Mouse (Mus musculus) heart, adult 11 months (tissue): ENCODE results near the gene Abcf2.
"Not testable (repeated sequence)": the region's sequence is repeated elsewhere in the genome, so short reads cannot be mapped to it uniquely, and the experiment has no call there.

Experiments used
- DNase-seq: peaks from one replicate; pipeline ENCODE4 v3.0.0; 2022

Abcf2 gene

DNA sequence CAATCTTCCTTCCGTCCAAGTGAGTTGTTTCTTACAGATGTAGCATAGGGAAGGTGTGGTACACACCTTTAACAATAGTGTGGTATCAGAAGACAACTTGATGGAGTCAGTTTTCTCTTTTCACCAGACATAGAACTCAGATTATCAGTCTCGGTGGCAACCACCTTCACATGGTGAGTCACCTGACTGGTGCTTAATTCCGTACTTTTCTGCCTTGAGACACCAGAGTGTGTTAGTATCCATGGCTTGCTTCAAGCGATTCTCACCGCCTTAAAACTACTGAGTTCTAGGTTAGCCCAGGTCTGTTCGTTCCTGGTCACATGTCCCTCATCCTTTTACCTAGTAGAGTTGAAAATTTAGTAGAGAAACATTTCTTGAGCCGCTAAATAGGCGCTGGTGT is 8.8 kb upstream of the Abcf2 start:
- no peak for DNase-seq

DNA sequence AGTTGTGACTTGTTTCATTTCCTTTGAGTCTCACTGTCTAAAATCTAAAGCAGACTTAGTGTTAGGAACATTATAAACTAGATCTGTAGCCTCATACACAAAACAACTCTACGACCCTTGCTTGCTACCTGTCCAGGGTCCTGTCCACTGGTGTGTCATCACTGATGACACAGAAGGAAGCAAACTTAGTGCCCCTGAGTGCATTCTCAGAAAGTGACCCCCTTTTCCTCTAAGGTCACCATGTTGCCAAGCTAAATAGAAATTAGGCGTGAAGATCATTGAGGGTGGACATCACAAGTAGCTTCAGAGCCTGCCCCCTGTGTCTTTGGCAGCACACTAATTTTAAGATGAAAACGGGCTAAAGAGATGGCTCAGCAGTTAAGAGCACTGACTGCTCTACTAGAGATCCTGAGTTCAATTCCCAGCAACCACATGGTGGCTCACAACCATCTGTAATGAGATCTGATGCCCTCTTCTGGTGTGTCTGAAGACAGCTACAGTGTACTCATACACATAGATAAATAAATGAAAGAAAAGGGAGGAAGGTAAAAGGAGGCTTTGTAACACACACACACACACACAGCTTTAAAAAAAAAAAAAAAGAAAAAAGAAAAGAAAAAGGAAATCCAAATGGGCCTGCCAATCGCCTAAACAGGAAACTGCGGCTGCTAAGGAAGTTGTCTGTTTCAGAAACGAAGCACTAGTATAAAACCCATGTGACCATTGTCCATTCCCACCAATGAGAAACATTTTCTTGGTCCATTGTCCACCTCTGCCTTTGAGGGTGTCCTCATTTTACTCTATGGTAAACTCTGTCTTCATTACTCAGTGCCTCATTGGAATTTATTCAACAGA is 1.1 kb upstream of the Abcf2 start:
- DNase-seq = peak; percentile 91

DNA sequence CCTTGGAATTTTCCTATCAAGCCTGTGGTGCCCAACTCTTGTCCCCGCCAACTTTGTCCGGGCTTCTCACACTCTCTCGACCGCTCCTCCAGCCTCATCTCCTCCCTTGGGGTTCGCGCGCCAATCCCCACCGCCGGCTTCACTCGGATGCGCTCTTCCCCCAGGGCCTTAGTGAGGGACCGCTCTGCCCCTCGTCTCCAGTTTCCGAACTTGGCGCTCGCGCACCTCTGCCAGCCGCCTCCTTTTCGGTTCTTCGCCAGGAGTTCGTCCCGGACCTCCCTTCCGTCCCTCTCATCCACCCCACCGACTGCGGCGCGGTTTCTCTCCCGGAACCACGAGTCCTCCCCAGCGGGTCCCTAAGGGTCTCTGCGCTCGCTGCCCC is 475 bp downstream of the Abcf2 start:
- DNase-seq = no peak

DNA sequence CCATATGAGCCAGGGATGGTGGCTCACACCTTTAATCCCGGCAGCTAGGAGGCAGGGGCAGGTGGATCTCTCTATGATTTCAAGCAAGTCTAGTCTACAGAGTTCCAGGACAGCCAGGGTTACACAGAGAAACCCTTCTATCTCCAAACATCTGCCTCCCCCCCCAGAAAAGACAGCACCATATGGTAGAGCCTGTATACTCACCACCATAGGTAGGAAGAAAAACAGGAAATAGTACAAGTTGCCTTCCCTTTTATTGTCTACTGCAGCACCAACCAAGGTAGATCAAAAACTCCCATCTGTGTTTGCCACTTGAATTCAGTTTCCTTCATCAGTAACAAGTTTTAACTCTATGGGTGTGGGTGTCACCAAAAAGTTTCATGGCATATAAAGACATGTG is 1.3 kb downstream of the Abcf2 start:
- no peak for DNase-seq

DNA sequence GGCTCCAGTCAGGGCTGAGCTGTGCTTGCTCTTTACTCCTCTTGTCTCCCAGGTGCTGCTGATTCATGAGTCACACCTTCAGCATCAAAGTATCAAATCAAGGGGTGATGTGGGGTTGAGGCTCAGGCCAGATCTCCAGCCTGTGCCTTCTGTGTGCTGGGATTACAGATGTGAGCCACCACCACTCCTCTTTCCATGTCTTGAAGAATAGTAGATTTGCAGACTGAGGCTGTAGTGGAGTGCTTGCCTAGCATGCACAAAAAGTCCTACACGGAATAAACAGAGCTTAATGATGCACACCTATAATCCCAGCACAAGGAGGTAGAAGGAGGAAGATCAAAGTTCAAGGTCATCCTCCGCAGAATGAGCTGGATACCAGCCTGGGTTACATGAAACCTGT is 20.6 kb downstream of the Abcf2 start, which contains the start of gene 4931409K22Rik:
TSS of gene 4931409K22Rik (minus strand) at position 101 of the 400 bp plus-strand sequence.
- DNase-seq = no peak

DNA sequence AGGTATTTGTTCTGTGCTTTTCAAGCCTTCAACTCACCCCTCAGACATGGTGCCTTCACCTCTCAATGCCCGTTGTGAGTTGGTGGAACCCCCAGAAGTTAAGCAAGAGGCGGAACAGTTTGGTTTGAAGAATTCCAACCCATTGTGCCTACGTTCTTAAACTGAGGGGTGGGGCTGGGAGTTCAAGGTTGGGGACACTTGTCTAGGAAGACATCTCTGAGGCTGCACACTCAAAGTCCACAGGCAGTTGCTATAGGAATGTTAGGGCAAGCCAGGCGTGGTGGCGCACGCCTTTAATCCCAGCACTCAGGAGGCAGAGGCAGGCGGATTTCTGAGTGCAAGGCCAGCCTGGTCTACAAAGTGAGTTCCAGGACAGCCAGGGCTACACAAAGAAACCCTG is 21.9 kb downstream of the Abcf2 start:
- not testable (repeated sequence) for DNase-seq

DNA sequence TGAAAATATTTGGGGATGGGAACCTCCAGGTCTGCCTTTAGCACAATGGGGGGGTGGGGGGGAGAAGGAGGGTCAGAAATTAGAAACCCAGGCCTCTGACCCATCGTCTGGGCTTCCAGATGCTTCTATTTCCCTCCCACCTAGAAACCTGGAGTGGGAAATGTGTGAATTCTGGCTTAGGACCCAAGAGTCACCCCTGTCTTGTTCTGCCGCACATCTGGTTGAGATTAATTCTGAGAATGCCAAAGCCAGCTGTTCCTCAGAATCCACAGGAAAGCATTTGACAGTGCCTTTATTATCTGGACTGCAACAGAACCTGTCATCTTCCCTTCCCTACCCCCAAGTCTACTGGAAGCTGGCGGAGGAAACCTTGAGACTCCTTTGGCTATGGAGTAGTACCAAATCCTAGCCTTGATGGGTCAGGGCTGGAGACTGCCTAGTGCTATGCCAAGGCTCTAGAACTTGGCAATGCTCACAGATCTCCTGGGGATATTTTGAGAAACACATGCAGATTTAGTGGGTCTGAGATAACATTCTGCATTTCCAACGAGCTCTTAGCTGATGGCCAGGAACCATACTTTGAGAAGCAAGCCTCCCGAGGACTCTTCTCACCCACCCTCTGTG is 23.5 kb downstream of the Abcf2 start:
- DNase-seq = no peak

DNA sequence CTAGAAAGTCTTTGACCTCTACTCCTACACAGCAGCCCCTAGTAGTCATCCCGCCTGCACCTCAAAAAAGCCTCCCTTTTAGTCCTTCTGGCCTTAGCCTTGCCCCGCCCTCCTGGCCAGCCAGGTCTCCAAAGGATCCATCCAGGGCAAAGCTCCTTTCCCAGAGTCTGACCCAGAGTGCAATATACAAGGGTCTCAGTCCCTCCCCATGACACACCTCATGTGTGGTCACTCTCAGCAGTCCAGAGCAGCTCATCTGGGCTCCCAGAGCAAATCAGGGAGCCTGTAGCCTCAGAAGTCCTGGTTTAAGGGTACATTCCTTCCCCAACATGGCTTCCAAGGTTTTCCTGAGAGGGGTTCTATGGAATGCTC is 26.0 kb downstream of the Abcf2 start:
- no peak for DNase-seq

DNA sequence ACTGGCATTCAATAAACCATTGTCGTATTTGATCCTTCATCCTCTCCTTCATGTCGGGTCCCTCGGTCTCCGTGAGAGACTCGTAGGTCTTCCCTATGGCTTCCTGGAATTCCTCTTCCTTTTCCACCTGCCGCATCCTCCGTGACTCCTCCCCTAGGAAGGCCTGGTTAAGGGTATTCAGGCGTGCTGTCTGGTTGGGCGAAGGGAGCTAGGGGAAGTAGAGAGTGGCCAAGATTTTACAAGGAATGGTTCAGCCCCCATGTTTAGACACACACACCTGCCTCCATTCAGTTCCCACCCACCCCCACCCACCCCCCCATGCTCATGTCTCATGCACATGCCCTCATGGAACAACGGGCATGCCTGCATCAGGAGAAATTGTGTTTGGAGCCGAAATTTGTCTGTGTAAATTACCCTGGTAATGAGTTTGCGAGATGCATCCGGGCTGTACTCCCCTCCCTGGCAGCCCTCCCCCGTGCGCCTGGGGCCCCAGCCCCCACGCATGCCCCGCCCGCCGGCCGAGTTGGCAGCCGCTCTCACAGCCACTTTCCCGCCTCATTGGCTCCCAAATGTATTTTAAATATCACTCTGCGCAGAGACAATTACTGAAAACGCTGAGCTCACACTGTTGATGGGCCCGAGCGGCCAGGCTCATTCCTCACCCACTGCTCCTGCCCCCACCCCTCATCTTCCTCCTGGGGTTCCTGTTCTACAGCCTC is 26.5 kb downstream of the Abcf2 start:
- DNase-seq = peak; percentile 95

DNA sequence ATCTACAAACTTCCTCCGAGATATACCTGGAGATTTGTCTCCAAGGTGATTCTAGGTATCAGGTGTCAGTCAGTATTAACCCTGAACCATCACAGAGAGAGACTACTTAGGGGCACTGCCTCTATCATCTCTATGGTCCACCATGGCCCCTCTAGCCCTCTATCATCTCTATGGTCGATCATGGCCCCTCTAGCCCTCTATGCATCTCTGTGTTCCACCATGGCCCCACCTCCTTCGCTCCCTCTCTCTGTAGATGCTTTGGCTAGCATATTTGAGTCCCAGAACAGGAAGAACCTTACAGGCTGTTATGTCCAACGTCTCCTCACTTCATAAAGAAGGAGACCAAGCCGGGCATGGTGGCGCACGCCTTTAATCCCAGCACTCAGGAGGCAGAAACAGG is 34.6 kb downstream of the Abcf2 start:
- no peak for DNase-seq

DNA sequence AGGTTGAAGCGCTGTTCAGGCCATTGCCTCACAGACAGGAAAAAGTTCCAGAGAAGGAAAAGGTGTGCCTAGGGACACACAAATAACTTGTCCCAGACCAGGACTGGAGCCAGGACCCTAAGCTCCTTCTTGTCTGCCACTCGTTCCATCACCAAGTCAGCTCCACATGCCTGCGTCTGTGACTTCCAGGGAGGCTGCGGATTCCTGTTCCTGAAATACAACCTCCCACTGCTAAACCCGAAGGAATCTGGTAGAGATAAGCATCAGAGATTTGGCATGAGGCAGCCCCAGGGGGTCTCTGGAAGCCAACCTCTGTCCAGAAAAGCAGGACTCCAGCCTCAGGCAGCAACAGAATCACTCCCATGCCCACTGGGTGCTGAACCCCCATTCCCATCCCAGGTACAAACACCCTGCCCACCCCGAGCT is 36.1 kb downstream of the Abcf2 start:
- peak; percentile 91 for DNase-seq

DNA sequence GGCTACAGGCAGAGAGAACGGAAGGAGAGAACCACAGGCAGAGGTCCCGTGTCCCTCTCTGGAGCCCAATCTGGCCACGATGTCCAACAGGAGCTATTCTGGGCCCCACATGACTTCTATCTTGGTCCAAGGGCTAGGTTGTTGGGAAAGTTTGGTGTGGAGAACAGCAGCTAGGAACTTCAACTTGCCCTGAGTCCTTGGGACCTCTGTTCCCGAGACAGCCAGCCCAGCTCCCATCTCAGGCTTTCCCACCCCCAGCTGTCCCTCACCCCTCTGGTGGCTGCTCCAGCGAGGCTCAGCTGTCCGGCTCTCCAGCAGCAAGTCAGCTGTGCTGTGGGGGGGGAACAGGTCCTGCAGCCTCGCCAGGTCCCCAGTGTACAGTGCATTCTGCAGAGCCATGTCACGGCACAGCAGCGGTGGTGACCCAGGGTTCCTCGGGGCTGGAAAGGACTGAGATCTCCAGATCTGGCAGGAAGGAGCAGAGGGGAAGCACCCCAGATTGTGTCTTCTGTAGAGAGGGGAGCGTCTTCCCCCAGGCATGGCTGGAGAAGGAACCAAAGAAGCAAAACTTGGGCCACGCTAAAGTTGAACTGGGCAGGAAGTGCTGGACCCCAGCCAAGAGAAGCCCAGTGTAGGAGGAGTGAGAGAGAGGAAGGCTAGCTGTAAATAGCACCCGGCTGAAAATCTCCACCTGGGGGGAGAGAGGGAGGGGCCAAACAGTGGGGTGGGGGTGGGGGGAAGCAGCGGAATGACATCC is 36.7 kb downstream of the Abcf2 start, which contains the start of gene Asb10:
TSS of gene Asb10 (minus strand) at position 592 of the 757 bp plus-strand sequence.
- peak; percentile 99 for DNase-seq

DNA sequence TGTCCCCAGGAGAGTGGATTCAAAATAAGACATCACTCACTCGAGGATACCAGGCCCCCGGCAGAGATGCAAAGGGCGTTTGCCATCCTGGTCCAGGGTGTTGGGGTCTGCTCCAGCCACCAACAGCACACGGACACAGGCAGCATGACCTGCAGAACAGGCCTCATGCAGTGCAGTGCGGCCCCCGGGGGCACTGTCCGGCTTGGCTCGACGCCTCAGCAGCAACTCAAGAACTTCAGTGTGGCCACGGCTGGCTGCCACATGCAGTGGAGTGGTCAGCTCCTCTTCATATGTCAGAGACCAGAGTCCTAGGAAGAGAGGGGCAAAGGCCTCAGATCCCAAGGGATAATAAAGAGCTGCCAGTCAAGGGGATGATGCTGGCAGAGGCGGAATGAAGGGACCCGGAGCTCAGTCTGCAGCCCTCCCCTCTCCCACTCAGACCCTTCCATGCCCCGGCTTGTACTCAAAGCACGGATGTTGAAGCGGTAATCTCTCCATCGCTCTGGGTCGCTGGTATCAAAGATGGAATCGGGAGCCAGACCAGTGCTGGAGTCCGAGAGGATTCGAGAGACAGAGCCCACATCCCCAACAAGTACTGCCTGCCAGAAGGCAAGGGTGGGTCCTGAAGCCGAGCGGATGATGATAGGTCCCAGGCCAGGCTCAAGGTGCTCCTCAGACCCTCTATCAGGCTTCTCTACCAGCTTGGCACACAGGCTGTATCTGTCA is 37.5 kb downstream of the Abcf2 start:
- DNase-seq = peak; percentile 92

DNA sequence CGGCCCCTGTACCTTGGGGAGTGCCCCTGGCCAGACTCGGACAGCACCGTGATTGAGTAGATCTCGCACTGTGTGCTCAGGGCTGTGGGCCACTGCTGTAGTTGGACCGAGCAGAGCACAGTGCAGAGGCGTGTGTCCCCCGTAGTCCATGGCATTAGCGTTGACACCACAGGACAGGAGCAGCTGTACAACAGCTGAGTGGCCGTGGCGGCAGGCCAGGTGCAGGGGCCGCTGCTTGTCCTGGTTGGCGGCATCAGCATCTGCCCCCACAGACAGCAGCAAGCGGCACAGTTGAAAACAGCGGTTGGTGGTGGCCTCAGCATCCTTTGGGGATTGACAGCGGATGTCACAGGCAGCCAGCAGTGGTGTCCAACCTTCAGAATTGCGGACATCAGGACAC is 39.6 kb downstream of the Abcf2 start:
- peak; percentile 93 for DNase-seq

DNA sequence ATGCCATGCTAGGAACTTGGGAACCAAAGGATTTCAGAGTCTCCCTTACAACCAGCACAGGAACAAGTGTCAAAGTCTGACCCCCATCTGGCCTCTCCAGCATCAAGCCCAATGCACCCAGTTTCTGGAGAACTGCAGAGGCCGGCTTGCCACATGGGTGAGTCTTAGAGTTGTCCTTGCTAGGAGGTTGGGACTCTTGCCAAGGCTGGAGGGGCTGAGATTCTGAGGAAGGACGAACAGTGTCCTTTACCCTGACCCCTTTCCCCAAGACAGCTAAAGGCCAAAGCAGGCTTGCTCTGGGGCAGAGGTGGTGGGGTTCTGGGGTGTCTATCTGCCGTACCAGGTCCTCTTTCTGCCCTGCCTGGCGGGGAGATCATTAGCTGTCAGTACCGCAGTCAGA is 40.8 kb downstream of the Abcf2 start:
- DNase-seq = no peak

DNA sequence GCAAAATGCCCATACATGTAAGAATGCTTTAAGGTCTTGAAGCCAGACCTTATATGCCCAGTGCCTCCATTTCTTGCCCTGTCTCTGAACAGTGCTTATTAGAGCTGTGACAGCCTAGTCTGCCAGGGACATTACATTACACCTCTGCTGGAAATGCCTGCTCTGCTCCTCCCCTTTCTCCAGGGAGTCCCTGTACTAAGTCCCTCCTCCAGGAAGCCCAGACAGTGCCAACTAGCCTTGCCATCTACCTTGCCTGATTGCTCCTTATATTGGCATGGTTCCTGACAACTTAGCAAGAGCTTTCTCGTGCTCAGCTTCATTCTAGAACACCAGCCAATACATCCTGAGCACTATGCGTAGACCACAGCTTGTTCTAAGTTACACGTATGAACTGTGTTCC is 41.5 kb downstream of the Abcf2 start:
- DNase-seq = peak; percentile 92

DNA sequence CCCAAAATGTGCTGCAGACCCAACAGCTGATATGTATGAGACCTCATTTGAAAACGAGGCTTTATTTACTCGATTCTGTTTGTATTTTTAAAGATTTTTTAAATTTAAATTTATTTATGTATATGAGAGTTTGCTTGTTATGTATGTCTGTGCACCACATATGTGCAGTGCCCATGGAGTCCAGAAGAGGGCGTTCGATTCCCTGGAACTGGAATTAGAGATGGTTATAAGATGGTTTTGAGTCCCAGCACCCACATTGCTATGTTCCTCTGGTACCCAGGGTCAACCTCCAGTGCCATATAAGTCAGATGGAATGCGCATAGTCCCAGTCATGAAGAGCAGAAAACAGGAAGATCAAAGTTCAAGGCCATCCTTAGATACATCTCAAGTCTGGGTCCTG is 43.0 kb downstream of the Abcf2 start:
- DNase-seq = no peak

DNA sequence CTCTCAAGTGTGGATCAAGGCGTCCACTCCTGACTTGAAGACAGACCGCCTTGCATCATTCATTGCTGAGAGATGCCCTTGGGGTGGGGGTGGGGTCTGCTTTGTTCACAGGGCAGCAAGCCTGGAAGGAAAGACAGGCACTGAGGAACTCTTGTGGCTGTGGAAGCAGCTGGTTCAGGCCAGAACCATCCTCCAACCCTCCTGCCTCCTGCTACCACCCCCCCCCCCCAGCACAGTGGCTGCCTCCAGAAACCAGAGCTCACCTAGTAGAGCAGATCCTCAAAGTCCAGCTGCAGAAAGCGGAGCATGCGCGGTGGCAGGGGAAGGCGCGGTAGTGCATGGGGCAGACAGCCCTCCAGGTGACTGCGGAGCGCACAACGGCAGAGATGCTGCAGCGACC is 43.9 kb downstream of the Abcf2 start:
- peak; percentile 83 for DNase-seq

DNA sequence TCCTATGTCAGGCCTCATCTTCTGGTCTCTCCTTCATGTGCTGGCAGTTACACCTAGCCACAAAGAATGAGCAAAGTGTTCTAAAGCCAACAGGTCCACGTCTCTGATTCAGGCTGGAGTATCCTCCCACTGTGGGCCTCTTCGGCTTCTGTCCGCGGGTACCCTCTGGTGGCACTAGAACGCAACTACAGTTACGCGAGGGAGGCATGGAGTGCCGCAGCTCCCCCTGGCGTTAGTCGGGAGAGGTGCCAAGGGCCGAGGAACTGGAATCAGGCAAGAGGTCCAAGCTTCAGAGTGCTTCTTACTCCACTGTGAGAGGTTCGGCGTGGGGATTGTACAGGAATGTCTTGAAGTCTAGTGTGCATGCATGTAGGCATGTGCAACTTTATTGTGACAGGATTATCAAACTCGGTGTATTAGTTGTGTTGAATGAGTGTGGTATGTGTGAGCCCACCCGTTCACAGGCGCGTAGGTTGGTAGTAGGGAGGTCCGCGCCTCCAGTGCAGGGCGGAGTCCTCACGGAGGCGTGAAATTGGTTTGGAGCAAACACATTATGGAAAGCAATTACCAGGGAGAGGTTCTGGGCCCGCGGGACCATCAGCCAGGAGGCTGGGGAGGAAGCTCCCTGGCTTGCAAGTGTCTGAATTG is 47.1 kb downstream of the Abcf2 start:
- DNase-seq = peak; percentile 98

DNA sequence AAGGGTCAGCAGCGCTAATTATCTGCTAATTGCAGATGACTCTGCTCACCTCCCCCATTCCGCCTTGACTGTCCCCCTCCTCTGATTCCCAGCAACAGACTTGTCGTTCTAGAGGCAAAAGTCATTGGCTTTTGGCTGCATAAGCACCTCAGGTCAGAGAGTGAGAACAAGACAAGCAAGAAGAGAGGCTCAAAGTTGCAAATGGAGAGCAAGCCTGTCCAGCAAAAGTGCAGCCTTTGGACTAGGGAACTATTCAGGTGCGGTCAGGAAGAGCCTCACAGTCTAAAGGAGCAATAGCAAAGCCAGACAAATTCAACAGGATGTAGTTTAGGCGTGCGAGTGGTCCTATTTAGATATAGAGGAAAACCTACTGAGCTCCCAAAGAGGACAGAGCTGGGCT is 49.5 kb downstream of the Abcf2 start:
- DNase-seq = no peak

DNA sequence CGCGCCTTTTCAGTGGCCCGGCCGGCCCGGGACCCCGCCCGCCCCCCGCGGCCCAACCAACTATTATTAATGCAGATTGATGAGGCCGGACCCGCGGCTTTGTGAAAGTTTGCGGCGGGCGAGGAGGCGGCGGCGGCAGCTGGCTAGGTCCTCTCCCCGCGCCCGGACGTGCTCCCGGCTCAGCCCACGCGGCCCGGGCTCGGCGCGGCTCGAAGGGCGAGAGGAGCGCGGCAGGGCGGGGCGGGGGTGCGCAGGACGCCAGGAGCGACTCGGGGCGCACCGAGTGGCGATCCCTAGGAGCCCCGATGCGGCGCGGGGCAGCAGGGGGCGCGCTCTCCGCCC is 50.4 kb downstream of the Abcf2 start, which contains the start of gene Gbx1:
TSS of gene Gbx1 (minus strand) at position 314 of the 342 bp plus-strand sequence.
- no peak for DNase-seq
